Mouse (Mus musculus): ENCODE data around the gene Vps54. TPM values are rescaled to one million over a fixed set of nuclear protein-coding genes. Genes with fewer than 3 reads are reported as not detected.

Gene Vps54
- total RNA-seq (2023), result 79.5 TPM

GRCm38 (mm10) chr11:21239021-21239661 is at the start of gene Vps54:
TSS of gene Vps54 (plus strand) at chr11:21239281.

Other genes starting within 250 kb of the Vps54 start
- 311 TPM for gene Peli1, start 148.0 kb upstream of the Vps54 start, total RNA-seq (2023)
- gene Ugp2, start 131.9 kb downstream of the Vps54 start, total RNA-seq (2023), result 23.9 TPM